Mouse (Mus musculus): Measurements from ENCODE around the gene Tmem121.
"Not testable (repeated sequence)": the region's sequence is repeated elsewhere in the genome, so short reads cannot be mapped to it uniquely, and the experiment has no call there.

Gene Tmem121

DNA sequence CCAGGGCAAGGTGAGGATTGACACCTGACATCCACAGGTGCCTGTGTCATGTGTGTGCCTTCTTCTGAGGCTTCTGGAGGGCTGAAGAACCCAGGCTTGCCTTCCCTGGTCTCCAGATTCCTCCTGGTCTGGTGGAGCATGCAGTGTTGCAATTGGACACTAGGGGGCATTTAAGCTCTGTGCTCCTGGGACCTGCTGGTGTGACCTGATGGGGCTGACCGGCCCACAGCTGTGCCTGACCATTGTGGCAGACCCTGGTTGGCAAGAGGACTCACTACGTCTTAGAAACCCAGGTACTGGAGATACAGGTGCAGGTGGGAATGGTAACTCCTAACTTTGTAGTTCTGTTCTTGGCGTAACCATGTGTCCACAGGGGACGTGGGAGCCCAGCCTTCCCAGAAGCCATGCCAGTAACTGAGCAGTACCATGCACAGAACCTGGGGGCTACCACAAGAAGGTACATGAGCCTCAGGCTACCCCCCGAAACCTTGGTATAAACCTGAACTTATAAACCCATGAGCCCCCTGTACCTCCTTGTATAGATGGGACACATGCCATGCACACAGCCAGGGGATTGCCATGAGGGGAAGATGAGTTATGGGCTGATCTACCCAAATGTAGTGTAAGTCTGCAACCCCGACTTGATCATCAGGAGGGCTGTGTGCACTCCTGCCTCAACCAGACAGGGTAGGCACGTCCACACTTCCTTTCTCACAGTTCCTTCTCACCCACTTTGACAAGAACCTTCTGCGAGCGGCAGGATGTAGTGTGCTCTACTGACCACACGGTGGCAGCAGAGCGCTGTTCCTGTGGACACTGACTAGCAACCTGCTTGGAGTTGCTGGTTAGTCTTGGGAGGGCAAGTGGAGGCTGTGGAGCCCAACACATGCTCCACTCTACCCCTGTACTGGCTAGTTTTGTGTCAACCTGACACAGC, 31.8 kb downstream of the Tmem121 start:
- no peak for DNase-seq (ENCODE audit: extremely low spot score, low read depth, low spot score)

- no peak for DNase-seq (ENCODE audit: extremely low spot score, low read depth, low spot score)
Measured at GRCm38 (mm10) chr12:113219867-113220266, 34.1 kb downstream of the Tmem121 start.

DNA sequence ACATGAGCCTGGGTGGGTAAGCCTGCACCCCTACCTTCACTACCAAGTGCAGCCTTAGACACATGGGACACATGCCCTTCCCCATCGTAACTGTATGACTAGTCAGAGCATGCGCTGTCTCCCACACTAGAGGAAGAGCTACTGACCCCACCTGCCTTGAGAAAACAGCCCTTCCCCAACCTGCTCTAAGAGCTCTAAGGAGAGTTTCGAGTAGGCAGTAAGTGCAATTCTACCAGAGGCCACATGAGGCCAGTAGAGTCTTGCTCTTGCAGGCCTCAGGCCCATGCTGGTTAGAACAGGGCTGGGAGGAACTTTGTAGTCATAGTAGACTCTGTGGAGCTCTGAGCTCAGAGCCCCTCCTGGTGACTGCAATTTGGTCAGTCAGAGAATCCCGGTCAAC, 34.7 kb downstream of the Tmem121 start:
- DNase-seq (ENCODE audit: extremely low spot score, low read depth, low spot score) = no peak

- no peak for DNase-seq (ENCODE audit: extremely low spot score, low read depth, low spot score)
Measured at GRCm38 (mm10) chr12:113221289-113221688, 35.6 kb downstream of the Tmem121 start.

- DNase-seq (ENCODE audit: extremely low spot score, low read depth, low spot score) = peak; percentile 95
Measured at GRCm38 (mm10) chr12:113222121-113222636, 36.4 kb downstream of the Tmem121 start.

- DNase-seq (ENCODE audit: extremely low spot score, low read depth, low spot score) = no peak
Measured at GRCm38 (mm10) chr12:113222748-113223147, 37.0 kb downstream of the Tmem121 start.

DNA sequence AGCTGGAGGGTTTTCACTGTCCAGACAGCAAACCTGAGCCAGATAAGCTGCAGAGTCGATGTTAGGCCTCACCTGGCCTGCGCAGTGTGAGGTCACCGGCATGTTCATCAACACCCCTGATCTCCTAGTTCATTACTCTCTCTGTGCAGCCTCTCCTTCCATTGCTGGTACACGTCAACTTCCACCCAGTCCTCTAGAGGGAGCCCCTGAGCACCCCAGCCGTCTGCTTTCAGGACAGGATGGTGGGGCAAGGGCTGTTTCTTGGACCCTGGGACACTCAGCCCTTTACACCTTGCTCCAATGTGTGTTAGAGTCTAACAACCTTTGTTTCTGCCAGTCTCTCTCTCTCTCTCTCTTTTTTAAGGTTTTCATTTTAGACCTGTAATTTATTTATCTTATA, 38.5 kb downstream of the Tmem121 start:
- DNase-seq (ENCODE audit: extremely low spot score, low read depth, low spot score) = no peak

- DNase-seq (ENCODE audit: extremely low spot score, low read depth, low spot score) = no peak
Measured at GRCm38 (mm10) chr12:113224687-113225091, 39.0 kb downstream of the Tmem121 start.

GRCm38 (mm10) chr12:113227970-113228593, 42.4 kb downstream of the Tmem121 start:
- DNase-seq (ENCODE audit: extremely low spot score, low read depth, low spot score) = no peak

DNA sequence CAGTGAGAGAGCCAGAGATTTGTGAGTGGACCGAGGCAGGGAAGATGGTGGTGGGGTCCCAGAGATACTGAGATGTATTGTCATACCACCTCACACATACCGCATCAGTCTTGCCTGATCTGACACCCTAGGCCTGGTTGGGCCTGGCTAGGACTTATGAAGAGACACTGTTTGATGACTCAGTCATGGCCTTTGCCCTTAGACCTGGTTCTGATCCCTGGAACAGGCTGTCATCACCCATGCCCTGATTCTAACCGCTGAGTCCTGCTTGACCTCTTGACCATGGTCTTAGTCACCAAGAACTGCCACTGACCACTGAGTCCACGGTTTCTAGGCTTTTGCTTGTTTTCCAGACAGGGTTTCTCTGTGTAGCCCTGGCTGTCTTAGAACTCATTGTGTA, 45.0 kb downstream of the Tmem121 start:
- no peak for DNase-seq (ENCODE audit: extremely low spot score, low read depth, low spot score)

DNA sequence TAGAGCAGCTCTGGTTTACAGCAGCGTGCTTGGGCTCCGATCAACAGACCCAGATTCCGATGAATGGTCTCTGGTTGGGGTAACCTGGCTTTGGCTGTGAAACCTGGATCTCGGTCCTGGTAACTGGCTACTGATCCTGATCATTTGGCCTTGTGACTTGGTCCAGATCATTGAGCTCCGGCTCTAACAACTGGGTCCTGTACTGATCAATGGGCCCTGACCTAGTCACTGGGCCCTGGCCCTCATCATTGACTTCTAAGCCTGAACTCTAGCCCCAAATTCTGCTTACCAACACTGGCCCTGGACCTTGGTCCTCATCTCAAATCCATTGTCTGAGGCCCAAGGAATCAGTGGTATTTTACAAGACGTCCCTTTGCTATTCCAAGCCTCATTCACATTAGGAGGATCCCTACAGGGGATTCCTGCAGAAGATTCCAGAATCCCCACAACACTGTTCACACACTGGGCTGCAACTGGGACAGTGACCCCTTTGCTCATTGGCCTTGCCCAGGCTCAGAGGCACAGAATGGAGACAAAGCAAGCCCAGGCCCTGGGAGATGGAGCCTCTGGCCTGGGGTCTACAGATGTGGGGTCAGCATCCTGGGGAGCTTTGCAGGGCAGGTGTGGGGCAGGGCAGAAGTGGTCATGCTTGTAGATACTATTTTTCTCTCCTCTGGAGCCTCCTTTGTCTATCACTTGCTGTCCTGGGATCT, 46.0 kb downstream of the Tmem121 start:
- DNase-seq (ENCODE audit: extremely low spot score, low read depth, low spot score) = not testable (repeated sequence)

DNA sequence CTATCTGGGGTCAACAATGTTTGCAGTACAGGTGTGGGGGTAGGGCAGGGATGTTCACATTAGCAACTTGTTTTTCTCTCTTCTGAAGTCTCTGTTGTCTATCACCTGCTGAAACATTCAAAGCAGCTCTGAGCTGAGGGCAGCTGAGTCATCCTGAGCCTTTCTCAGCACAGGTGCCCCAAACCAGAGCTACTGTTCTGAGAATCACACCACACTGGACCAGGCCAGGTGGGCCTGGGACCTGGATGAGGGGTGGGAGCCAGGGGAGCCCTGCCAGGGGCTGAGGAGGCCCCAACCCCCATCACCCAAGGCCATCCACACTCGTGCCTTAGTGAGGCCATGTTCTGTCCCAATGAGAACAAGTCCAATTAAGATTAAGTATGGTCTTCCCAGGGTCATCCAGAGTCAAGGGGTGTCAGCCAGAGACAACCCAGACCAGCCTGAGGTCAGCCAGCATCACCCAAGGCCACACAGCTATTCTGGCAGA, 46.6 kb downstream of the Tmem121 start:
- not testable (repeated sequence) for DNase-seq (ENCODE audit: extremely low spot score, low read depth, low spot score)
